Mouse (Mus musculus) embryonic fibroblast, embryonic 13.5 days (primary cell): ENCODE measurements at regions not wholly inside any gene's neighbourhood (a gene's known extent, or its start where the extent isn't known, plus 50 kb on each side); places are given as distances from the start of the nearest gene placed in this dataset.

ENCODE experiments used
- H3K27ac ChIP-seq: 2 replicates; pipeline ENCODE4 v1.5.1; 2012; ENCODE audit warnings: low read length, control low read depth, inconsistent platforms; ENCODE audit not compliant: insufficient read depth
- H3K4me1 ChIP-seq: 2 replicates; pipeline ENCODE4 v1.6.1; 2011; ENCODE audit warnings: low read length; ENCODE audit not compliant: control insufficient read depth, insufficient read depth
- H3K4me3 ChIP-seq: 2 replicates; pipeline ENCODE4 v1.5.1; 2011; ENCODE audit warnings: mild to moderate bottlenecking, control low read depth, low read length; ENCODE audit not compliant: insufficient read depth
- CTCF ChIP-seq: IDR thresholded peaks from 2 replicates; pipeline ENCODE4 v1.5.1; 2011; ENCODE audit warnings: mild to moderate bottlenecking, control low read depth, low read length, moderate library complexity, borderline replicate concordance; ENCODE audit not compliant: insufficient read depth
- POLR2A ChIP-seq: IDR thresholded peaks from 2 replicates; pipeline ENCODE4 v1.6.1; 2011; ENCODE audit warnings: low read depth, mild to moderate bottlenecking, control low read depth, low read length, moderate library complexity

GRCm38 (mm10) chr4:105301547-105301946 lies 144.4 kb downstream of the Plpp3 start:
- TF ChIP-seq POLR2A (no peak), CTCF (no peak)
- no peaks in the 10 kb centered on the region for H3K4me1 ChIP-seq
- H3K27ac ChIP-seq: no peak overlapping the region
- no peak overlapping the region for H3K4me3 ChIP-seq

GRCm38 (mm10) chr4:105304166-105304565 lies 147.0 kb downstream of the Plpp3 start:
- H3K4me3 ChIP-seq: no peak overlapping the region
- no peak for TF ChIP-seq CTCF
- no peak for TF ChIP-seq POLR2A
- no peak overlapping the region for H3K27ac ChIP-seq
- H3K4me1 ChIP-seq: no peaks in the 10 kb centered on the region

GRCm38 (mm10) chr4:105305931-105306330 lies 148.8 kb downstream of the Plpp3 start:
- Histone ChIP-seq H3K4me1 (no peaks in the 10 kb centered on the region), H3K27ac (no peak overlapping the region), H3K4me3 (no peak overlapping the region)
- TF ChIP-seq CTCF: no peak
- TF ChIP-seq POLR2A: no peak

- TF ChIP-seq CTCF (no peak), POLR2A (no peak)
- H3K4me1 ChIP-seq: no peaks in the 10 kb centered on the region
- H3K27ac ChIP-seq: no peak overlapping the region
- H3K4me3 ChIP-seq: no peak overlapping the region
These were observed 150.2 kb downstream of the Plpp3 start for GRCm38 (mm10) chr4:105307356-105307755.

GRCm38 (mm10) chr4:105307905-105308304 lies 150.8 kb downstream of the Plpp3 start:
- H3K4me3 ChIP-seq: no peak overlapping the region
- H3K4me1 ChIP-seq: no peaks in the 10 kb centered on the region
- TF ChIP-seq POLR2A: no peak
- TF ChIP-seq CTCF: no peak
- H3K27ac ChIP-seq: no peak overlapping the region

GRCm38 (mm10) chr4:105308971-105309488 lies 151.9 kb downstream of the Plpp3 start:
- no peak overlapping the region for H3K4me3 ChIP-seq
- H3K4me1 ChIP-seq: no peaks in the 10 kb centered on the region
- no peak overlapping the region for H3K27ac ChIP-seq
- TF ChIP-seq CTCF (no peak), POLR2A (no peak)

- H3K27ac ChIP-seq: no peak overlapping the region
- H3K4me1 ChIP-seq: no peaks in the 10 kb centered on the region
- no peak overlapping the region for H3K4me3 ChIP-seq
- TF ChIP-seq CTCF: no peak
These were observed 155.5 kb downstream of the Plpp3 start for GRCm38 (mm10) chr4:105312643-105313042.

GRCm38 (mm10) chr4:105313151-105313818 lies 156.1 kb downstream of the Plpp3 start:
- no peak for TF ChIP-seq CTCF
- no peak for TF ChIP-seq POLR2A
- H3K4me1 ChIP-seq: no peaks in the 10 kb centered on the region

GRCm38 (mm10) chr4:105315095-105315494 lies 157.9 kb downstream of the Plpp3 start:
- TF ChIP-seq POLR2A (no peak), CTCF (no peak)
- H3K27ac ChIP-seq: peak overlapping the region; percentile 69

More at GRCm38 (mm10) chr4:105313151-105313818, 156.1 kb downstream of the Plpp3 start:
- Histone ChIP-seq H3K27ac (no peak overlapping the region), H3K4me3 (no peak overlapping the region)

GRCm38 (mm10) chr4:105316478-105317206 lies 159.5 kb downstream of the Plpp3 start:
- H3K4me1 ChIP-seq: no peaks in the 10 kb centered on the region
- no peak overlapping the region for H3K4me3 ChIP-seq
- TF ChIP-seq POLR2A: no peak
- no peak for TF ChIP-seq CTCF
- H3K27ac ChIP-seq: no peak overlapping the region

More at GRCm38 (mm10) chr4:105315095-105315494, 157.9 kb downstream of the Plpp3 start:
- Histone ChIP-seq H3K4me3 (no peak overlapping the region), H3K4me1 (no peaks in the 10 kb centered on the region)
